Mouse (Mus musculus) gastrocnemius, postnatal 36 days (tissue): ENCODE measurements around the gene Zfp445. TPM values are rescaled to one million over a fixed set of nuclear protein-coding genes. Genes with fewer than 3 reads are reported as not detected.
A peak's percentile ranks its signal among the peaks of the same experiment; 100 is the strongest.
"Not testable (repeated sequence)": the region's sequence is repeated elsewhere in the genome, so short reads cannot be mapped to it uniquely, and the experiment has no call there.

Experiments used
- DNase-seq, 2 experiments: peaks; one replicate each; pipeline ENCODE4 v3.0.0; 2022
- intact Hi-C: fragments of 180-260 bp; cut with DNase I; formaldehyde crosslinking; loops from one replicate; pipeline ENCODE4 v1.15.1; 2025
- long read RNA-seq, 2 experiments: library from polyadenylated mRNA; stranded (forward); transcript quantifications; one replicate each; pipeline ENCODE4 v2.0.0; 2021
- total RNA-seq, 2 experiments: library from RNA; stranded (reverse); gene quantifications; 2 replicates each; pipeline ENCODE4 v1.2.3; 2021

Zfp445 gene
- total RNA-seq, result 10 to 100 TPM; 27.6 to 35.0 TPM
- long read RNA-seq, experiment 1, partial matches to known transcripts, result 0 of 8 reads
- long read RNA-seq, experiment 1, other reads (novel, unspliced or antisense), result 8 of 8 reads
- long read RNA-seq, experiment 2, partial matches to known transcripts, result 1 of 14 reads
- long read RNA-seq, experiment 2, other reads (novel, unspliced or antisense), result 13 of 14 reads

DNA sequence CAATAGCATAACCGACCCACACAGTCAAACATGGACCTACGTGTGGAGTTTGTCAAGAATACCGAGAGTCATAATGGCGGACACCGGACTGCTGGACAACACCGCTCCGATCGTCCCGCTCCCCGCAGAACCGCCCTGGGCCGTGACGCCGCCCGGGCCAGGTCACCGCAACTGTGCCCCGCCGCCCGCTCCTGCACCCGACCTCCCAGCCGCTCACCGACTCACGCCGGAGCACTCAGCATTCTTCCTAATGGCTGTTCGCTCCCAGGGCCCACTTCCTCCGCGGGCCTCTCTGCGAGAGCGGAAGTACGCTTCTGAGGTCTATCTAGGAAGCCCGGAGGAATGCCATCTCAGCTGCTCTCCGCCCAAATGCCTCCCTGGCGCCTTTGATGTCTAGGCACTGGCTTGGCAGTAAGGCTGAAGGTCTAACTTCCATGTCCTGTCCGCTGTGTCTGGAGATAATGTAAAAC is at the start of gene Zfp445:
Zfp445 (minus strand) TSS at position 310 of the 470 bp plus-strand sequence.
- intact Hi-C loops, result no loop called here
- DNase-seq, result peak; percentile 63 to 71

DNA sequence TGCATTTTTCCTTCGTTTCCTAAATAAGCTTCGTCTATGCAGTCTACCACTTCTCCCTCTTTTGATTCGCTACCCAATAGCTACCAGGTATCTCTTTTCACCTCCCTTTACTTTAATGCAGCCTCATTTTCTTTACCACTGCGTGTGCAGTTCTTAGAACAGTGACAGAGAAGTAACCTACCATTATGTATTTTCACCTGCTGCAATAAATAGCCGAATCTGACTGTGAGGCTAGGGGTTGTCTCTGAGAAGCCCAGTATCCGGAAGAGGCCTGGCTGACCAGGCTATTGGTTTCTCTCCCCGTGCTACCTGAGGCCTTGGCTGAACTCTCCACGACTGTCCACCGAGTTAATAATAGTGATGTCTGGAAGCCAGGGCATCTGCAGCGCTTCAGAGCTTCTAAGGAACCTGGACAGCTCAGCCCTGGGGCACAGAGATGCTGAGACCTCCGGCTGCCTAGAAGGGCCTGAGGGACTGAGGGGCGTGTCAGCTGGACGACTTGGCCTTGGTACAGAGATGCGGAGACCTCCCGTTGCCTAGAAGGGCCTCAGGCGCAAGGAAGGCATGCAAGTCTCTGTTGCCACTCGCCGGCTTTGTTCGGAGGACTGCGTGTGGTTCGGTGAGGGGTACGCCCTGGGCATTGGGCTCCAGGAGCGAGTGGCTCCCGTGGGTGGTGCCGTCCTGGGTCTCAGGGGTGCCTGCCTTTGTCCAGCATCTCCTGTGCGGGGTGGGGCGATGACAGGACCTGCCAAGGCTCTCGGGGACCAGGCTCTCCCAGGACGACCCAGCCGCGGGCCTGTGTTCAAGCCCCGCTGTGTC is 37.1 kb upstream of the Zfp445 start:
- intact Hi-C loops, result no loop called here
- DNase-seq, result peak; percentile 16 to 24

DNA sequence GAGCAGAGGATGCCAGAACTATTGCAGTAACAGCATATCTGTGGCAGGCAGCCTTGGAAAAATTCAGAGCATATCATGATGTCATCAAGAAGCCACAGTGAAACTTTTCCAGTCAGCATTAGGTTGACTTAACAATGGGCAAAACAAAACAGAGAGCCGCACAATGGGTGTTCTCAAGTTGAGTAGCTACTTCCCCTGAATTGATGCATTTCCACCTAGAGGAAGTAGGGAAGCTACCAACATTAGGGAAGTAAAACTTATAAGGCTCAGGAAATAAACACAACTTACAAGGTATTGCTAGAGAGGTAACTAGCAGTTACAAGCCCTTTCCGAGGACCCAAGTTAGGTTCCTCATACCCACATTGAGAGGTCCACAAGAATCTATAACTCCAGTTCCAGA is 35.2 kb upstream of the Zfp445 start:
- intact Hi-C loops, result no loop called here
- DNase-seq, result no peak

DNA sequence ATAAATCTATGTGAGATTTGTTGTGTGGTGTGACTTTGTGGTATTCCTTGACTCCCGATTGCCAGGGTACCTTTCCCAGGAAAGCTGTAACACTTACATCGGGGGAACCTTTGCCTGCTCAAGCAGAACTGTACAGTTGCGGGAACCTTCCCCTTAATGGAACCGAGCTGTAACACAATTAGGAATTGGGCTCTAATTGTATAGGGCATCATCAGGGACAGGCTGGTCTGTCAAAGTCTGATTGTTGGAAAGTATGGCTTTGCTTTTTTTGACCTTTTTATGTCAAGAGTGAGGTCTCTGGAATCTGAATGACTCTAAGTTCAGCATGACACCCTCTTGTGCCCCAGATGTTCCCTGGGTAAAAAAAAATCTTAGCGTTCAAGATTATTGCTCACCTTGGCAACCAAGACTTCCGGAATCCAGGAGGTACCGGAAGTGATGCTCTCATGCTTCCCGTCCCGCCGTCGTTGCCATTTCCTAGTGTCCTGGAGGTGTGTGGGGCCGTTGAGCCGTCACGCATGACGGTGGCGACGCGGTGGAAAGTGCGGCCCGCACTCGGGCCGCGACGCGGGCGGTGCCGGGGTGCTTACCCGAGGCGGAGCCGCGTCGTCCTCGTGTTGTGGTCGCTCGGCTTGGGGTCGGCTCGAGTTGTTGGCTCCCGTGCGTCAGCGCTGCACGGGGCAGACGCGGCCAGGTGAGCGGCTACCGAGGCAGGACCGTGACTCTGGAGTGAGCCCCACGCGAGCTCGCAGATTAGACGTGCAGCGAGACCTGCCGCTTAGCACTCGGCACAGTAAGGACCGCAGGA is 20.8 kb upstream of the Zfp445 start:
- intact Hi-C loops, result no loop called here
- peak; percentile 23 to 29 for DNase-seq

DNA sequence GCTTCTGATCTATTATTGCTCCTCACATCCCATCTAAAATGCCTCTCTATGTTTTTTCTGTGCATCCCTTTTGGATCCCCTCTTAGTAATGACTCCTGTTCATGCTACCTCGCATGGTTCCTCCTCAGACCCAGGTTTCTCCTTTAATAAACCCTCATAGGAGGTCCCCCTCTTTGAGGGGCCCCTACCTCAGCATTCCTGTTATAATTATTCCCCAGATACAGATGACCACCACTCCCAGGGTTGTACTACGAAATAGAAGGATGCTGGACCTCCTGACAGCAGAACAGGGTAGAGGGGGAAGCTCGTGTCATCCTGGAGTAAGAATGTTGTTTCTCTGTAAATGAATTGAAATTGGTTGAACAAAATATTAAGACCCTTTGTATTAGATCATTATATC is 19.6 kb upstream of the Zfp445 start, which contains the start of gene Zkscan7:
Zkscan7 (plus strand) TSS at position 301 of the 400 bp plus-strand sequence.
- intact Hi-C loops, result no loop called here
- DNase-seq, result no peak

DNA sequence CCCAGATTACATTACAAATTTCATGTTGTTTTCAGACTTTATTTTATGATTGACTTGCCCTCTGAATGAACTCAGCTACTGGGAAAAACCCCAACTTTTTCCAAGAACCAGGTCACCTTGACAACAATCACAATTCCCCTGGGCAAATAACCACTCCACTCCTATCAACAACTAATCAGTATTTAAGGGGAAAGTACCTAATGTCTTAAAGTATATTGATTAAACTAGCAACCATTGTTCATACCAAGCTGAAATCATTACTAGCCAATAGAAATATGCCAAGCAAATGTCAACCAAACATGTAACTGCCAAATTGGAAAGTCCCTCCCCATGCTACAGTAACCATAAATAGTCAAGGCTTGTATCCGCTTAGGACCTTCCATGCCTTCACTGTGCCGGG is 9.3 kb upstream of the Zfp445 start:
- no peak for DNase-seq
- intact Hi-C loops, result no loop called here

DNA sequence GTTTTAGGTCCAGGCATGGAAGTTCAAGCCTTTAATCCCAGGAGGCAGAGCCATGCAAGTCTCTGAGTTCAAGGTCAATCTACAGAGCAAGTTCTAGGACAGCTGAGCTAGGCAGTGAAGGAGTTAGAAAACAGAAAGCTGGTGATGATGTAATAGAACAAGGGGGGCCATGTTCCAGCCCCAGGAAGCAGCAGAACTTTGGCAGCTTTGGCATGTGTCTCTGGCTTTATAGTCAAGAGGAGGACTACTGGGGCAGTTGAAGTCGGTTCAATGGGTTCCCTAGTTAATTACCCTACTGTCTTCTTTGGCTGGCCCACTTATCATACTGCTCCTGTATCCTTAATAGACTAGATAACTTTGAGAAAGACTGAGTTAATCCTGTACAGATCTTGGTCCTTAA is 8.8 kb upstream of the Zfp445 start:
- DNase-seq, result no peak
- intact Hi-C loops, result no loop called here

DNA sequence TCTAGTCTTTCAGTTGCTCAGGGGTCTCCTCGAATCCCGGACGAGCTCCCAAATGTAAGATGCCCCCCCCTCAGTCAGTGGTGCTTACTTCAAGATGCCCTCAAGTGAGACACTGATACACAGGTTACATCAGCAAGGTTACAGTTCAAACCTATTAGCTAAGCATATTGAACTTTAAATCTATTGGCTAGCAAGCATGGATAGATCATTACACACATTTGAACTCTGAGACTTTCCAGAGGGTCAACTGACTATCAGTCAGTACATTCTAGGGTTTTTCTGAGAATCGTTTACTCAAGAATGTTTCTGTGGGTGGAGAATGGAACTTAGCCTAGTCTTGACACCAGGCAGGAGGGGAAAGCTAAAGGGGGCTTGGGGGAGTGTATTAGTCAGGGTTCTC is 6.8 kb upstream of the Zfp445 start:
- DNase-seq, result no peak

DNA sequence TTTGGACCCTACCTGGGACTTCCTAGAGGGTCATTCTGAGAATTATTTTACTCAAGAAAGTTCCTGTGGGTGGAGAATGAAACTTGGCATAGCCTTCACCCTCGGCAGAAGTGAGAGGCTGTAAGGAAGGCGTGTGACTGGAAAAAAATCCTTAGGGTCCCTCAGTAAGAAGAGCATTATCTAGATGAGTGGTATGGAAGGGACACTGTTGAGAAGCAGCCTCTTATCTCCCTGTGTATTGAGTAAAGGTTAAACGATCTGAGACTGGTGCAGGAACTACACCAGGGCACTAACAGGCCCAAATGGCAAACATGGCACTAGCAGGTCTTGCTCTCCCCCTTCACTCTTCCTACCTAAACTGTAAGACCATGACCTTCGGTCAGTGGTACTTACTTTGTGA is 386 bp upstream of the Zfp445 start:
- intact Hi-C loops, result no loop called here
- no peak for DNase-seq

More for the DNA sequence above, 6.8 kb upstream of the Zfp445 start:
- intact Hi-C loops, result no loop called here

DNA sequence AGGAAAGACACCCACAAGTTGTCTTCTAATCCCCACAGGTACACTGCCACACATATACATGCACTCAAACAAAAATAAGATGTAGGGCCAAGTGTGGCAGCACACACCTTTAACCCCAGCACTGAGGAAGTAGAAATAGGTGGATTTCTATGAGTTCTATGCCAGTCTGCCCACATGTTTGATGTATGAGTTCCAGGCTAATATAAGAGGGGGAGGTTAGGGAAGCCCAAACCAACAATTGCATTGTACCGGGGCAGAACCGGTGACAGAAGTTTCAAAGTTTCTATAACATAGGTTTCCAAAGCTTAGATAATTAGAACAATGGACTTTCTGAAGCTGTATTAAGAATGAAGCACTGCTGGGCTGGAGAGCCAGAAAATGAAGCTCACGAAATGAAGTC is 958 bp downstream of the Zfp445 start:
- DNase-seq, result no peak
- intact Hi-C loops, result no loop called here

DNA sequence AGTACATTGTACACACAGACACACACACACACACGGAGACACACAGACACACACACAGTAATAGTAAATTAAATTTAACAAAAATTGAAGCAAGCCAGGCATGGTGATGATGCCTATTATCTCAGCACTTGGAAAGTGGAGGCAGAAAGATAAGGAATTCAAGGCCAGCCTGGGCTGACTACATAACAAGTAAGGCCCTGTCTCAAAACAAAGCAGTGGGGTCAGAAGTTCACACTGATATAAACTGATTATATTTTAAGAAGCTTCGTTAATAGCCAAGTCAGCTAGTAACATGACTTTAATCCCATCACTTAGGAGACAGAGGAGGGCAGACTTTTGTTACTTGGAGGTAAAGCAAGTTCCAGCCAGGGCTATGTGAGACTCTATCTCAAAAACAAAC is 2.1 kb downstream of the Zfp445 start:
- intact Hi-C loops, result no loop called here
- no peak for DNase-seq

DNA sequence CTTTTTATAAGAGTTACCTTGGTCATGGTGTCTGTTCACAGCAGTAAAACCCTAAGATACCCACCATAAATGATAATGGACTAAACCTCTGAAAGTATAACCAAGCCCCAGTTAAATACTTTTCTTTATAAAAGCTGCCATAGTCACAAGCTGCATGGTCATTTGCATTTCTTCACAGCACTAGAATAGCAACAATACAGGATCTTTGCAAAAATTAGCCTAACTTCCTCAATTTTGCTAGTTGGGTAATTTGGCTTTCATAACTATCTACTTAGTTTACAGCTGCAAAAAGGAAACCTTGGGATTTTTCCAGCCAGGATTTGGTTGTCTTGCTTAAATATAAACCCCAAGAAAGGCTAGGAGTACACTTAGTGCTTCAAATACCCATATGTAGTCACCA is 5.1 kb downstream of the Zfp445 start:
- intact Hi-C loops, result no loop called here
- no peak for DNase-seq

DNA sequence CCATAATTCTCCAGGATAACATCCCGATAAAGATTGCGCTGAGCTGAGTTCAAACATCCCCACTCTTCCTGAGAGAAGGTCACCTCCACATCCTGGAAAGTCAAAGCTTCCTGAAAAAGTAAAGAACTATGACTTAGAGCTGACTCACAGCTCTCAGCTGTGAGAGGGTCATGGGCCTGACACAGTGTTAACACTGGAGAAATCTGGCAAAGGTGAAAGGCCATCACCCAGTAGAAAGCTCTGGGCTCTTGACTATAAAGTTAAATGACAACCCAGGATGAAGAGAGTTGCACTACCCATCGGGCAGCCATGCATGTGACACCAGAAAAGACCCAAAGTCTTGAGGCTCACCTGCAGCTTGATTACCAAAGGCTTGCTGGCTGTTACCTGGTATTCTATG is 9.1 kb downstream of the Zfp445 start:
- DNase-seq, result no peak
- intact Hi-C loops, result no loop called here

DNA sequence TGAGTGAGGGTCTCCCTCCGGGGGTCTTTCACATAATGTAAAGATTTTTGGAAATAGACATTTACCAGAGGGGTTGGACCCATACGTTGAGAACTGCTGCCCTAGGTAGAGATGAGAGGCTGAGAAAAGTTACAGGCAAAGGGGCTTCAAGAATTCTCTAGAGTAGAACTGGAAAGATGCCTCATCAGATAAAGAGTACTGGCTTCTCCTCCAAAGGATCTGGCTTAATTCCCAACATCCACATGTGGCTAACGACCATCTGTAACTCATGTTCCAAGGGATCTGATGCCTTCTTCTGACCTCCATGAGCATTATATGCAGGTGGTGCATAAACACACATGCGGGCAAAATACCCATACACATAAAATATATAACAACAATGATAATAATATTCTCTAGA is 10.2 kb downstream of the Zfp445 start:
- DNase-seq, result no peak
- intact Hi-C loops, result no loop called here

DNA sequence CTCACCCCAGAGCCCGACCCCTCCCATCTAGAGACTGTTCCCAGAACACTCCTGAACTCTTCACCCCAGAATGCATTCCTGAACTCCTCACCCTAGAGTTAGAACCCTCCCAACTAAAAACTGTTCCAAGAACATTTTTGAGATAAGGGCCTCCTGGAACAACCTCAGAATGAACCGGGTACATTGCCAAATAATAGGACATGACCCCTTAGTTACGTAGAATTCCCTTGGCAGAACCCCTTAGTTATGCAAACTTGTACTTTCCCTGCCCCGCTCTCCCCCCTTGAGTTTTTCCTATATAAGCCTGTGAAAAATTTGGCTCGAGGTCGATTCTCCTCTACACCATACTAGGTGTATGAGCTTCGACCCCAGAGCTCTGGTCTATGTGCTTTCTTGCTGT is 10.7 kb downstream of the Zfp445 start:
- intact Hi-C loops, DNase-seq: not testable (repeated sequence)

DNA sequence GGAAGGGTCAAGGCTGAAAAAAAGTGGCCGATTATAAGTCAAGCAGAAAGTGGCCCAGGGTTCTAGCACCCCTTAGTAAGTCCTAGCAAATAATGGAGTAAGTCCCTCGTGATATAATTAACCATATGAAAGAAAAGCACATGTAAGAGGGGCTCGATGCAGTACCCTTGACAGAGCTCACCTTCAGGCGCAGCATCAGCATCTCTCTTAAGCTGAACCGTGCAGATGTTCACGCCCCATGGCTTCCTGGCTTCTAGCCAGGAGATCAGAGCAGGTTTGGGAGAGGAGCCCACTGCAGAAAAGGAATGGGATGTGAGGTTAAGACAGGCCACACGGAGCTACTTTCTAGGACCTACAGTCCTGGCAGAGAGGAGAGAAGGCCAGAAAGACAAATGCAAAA is 11.3 kb downstream of the Zfp445 start:
- intact Hi-C loops, result no loop called here
- DNase-seq, result no peak

DNA sequence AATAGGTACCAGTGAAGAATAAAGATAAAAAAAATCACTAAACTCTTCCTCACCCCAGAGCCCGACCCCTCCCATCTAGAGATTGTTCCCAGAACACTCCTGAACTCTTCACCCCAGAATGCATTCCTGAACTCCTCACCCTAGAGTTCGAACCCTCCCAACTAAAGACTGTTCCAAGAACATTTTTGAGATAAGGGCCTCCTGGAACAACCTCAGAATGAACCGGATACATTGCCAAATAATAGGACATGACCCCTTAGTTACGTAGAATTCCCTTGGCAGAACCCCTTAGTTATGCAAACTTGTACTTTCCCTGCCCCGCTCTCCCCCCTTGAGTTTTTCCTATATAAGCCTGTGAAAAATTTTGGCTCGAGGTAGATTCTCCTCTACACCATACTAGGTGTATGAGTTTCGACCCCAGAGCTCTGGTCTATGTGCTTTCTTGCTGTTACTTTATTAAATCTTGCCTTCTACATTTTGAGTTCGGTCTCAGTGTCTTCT is 17.9 kb downstream of the Zfp445 start:
- DNase-seq, intact Hi-C loops: not testable (repeated sequence)

DNA sequence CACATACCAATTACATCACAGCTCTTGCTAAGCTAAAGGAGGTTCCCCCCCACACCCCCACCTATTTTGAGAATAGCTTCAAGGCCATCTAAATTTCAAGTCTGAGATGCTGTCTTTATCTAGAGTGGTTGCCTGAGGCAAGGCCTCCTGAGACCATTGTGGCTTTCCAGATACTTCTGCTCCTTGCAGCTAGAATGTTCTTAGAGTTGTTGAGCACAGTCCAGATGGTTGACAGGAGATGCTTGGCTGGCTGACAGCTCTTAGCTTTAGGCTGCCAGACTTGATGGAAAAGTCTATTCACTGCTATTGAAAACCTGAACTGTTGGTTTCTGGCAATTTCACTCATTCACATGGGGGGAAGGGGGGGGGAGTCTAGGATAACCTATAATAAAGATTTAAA is 19.6 kb downstream of the Zfp445 start:
- intact Hi-C loops, result no loop called here
- peak in 1 of 2 experiments; percentile 10 for DNase-seq

DNA sequence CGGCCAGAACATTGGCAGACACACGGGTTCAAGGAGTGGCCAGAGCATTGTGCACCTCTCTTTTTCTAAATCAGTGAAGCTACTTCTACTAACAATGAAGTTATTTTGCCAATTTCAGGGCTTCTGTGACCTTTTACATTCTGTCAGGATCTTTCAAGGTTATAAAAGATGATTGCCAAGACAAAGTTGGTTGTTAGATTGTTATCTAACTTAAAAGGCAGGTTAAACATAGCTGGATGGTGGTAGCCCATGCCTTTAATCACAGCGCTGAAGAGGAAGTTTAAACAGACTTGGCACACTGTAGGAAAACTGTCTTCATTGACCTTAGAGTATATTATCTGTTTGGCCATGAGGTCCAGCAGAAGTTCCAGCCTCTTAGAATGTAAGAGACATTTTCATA is 20.2 kb downstream of the Zfp445 start:
- intact Hi-C loops, result no loop called here
- no peak for DNase-seq

DNA sequence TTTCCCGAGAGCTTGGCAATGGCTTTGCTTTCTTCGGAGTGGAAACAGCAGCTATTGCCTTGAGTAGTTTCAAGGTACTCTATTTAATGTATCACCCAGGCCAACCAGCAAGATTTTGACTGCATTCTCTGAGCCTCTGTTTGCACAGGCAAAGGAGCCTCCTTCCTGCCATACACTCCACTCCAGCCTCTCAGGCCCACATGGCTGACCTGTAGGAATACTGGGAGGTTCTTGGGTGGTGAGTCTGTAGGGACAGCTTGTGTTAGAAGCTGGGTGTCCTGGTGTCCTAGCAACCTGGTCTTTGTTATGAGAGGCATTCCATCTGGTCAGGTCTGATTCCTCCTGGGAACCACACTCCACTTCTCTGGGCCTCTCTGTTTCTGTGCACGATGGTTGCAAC is 22.0 kb downstream of the Zfp445 start, which contains the start of gene Gm35549:
Gm35549 (minus strand) TSS at position 276 of the 400 bp plus-strand sequence.
- no peak for DNase-seq
- intact Hi-C loops, result no loop called here

DNA sequence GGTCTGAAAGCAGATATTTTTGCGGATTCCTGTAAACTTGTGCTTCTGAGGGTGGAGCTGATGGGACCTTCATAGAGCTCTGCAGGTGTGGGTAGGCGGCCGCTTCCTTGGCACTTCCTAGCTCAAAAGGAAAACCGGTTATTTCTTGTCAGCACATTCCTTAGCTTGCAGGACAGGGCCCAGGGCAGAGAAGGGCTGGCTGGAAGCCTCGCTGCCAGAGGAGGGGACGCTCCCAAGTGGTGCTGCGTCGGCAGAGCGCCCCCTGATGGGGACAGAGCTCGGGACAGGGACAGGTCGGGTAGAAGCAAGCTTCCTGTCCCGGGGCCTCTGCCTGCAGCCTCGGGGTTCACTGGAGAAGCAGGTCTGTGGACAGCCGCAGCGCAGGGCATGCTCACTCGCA is 28.1 kb downstream of the Zfp445 start:
- intact Hi-C loops, result no loop called here
- peak in 1 of 2 experiments; percentile 5 for DNase-seq
